In genomic region chr2:101472449-101473115, GRCm38 (mm10) we compare ENCODE assay signal across 8 mouse cellular contexts.
DNase-seq lines count a peak whose midpoint lies in the region; ATAC-seq and TF ChIP-seq lines count a peak whose summit lies in the region.

No protein-coding gene starts in this region.

- H3K4me3 ChIP-seq in gastrocnemius, adult 2 months = no peak overlapping the region
- H3K4me3 ChIP-seq in intestine, embryonic 15.5 days (replicated peaks) = no peak overlapping the region
- no peak overlapping the region for H3K4me3 ChIP-seq in midbrain, embryonic 11.5 days (ENCODE audit: low read depth, low read length)
- H3K4me3 ChIP-seq in small intestine, adult 2 months (ENCODE audit: low read depth, low read length) = no peak overlapping the region

- TF ChIP-seq CTCF in gastrocnemius, adult 2 months (IDR thresholded peaks at IDR 0.05) = peak; percentile 99
- peak; percentile 96; the same call in 1 of the 2 replicates for TF ChIP-seq CTCF in small intestine, adult 2 months (IDR thresholded peaks at IDR 0.05; ENCODE audit: extremely low read depth, insufficient read length, insufficient replicate concordance, low read depth, low read length)

- H3K27ac ChIP-seq in gastrocnemius, adult 2 months = no peak overlapping the region
- H3K27ac ChIP-seq in intestine, embryonic 15.5 days = no peak overlapping the region
- no peak overlapping the region for H3K27ac ChIP-seq in midbrain, embryonic 11.5 days (ENCODE audit: low read depth, low read length)
- no peak overlapping the region for H3K27ac ChIP-seq in small intestine, adult 2 months (ENCODE audit: insufficient read depth, low read depth, low read length)

- WGBS in intestine, embryonic 15.5 days = 32% methylated on average over 8 of the region's 8 CpGs
- WGBS in midbrain, embryonic 11.5 days = 32% methylated on average over 8 of the region's 8 CpGs
- 30% methylated on average over 8 of the region's 8 CpGs for WGBS in small intestine, adult 2 months

- H3K9ac ChIP-seq in intestine, embryonic 15.5 days = no peak overlapping the region
- no peak overlapping the region for H3K9ac ChIP-seq in midbrain, embryonic 11.5 days (ENCODE audit: low read length)

- no peak overlapping the region for H3K4me2 ChIP-seq in intestine, embryonic 15.5 days (replicated peaks)
- no peak overlapping the region for H3K4me2 ChIP-seq in midbrain, embryonic 11.5 days

- no peak for TF ChIP-seq POLR2A in small intestine, adult 2 months (IDR thresholded peaks at IDR 0.05; ENCODE audit: low read depth, low read length)

- ATAC-seq in intestine, embryonic 15.5 days = peak; percentile 77; the same call in 1 of the 2 replicates
- peak; percentile 91 for ATAC-seq in midbrain, embryonic 11.5 days (ENCODE audit: low FRiP score)
- no peak for ATAC-seq in erythroid progenitor cell, adult 5-6 weeks (replicated peaks; ENCODE audit: low FRiP score, poor library complexity, severe bottlenecking)

- intact Hi-C loops in gastrocnemius, adult 2 months (cut with DNase I) = loop anchor here (1.0 kb wide), 1 partner anchor 181 kb away; no protein-coding TSS in a partner anchor

- H3K27me3 ChIP-seq in intestine, embryonic 15.5 days (replicated peaks) = no peaks in the 10 kb centered on the region
- no peaks in the 10 kb centered on the region for H3K27me3 ChIP-seq in midbrain, embryonic 11.5 days (ENCODE audit: control insufficient read depth, insufficient read depth, low read length)
- no peaks in the 10 kb centered on the region for H3K27me3 ChIP-seq in small intestine, adult 2 months (ENCODE audit: control insufficient read depth, insufficient read depth, low read length)

- H3K4me1 ChIP-seq in intestine, embryonic 15.5 days (replicated peaks) = no peaks in the 10 kb centered on the region
- H3K4me1 ChIP-seq in midbrain, embryonic 11.5 days (ENCODE audit: control insufficient read depth, insufficient read depth, low read length) = no peaks in the 10 kb centered on the region
- H3K4me1 ChIP-seq in small intestine, adult 2 months (ENCODE audit: control insufficient read depth, insufficient read depth, insufficient read length, low read length) = no peaks in the 10 kb centered on the region

- peak; percentile 87 for DNase-seq in adipocyte (ENCODE audit: low spot score)
- DNase-seq in cerebellum, postnatal 25 days = peak; percentile 83 to 95
- DNase-seq in gastrocnemius, adult 2 months = peak; percentile 88
- peak; percentile 35 to 83 for DNase-seq in left cerebral cortex, adult 9 months (ENCODE audit: low spot score in 2 of 2)
- DNase-seq in midbrain, embryonic 11.5 days (ENCODE audit: low spot score, missing footprints) = peak; percentile 95

- H3K9me3 ChIP-seq in intestine, embryonic 15.5 days = no peaks in the 10 kb centered on the region
- H3K9me3 ChIP-seq in midbrain, embryonic 11.5 days (ENCODE audit: control insufficient read depth, low read length) = no peaks in the 10 kb centered on the region

- H3K36me3 ChIP-seq in intestine, embryonic 15.5 days = no peaks in the 10 kb centered on the region
- H3K36me3 ChIP-seq in midbrain, embryonic 11.5 days (ENCODE audit: control insufficient read depth, insufficient read depth, low read length) = no peaks in the 10 kb centered on the region
- H3K36me3 ChIP-seq in small intestine, adult 2 months (ENCODE audit: control insufficient read depth, insufficient read depth, low read length) = no peaks in the 10 kb centered on the region
